Mouse (Mus musculus) layer of hippocampus, postnatal 36 days (tissue): ENCODE data around the gene Cdkal1. TPM values are rescaled to one million over a fixed set of nuclear protein-coding genes. Genes with fewer than 3 reads are reported as not detected.

Source experiments
- DNase-seq, 2 experiments: peaks; one replicate each; pipeline ENCODE4 v3.0.0; 2022
- total RNA-seq, 2 experiments: library from RNA; stranded (reverse); gene quantifications; 2 replicates each; pipeline ENCODE4 v1.2.3; 2021

Gene Cdkal1
- total RNA-seq, 2 experiments from 2014 or later, result 22.7 to 29.0 TPM

DNA sequence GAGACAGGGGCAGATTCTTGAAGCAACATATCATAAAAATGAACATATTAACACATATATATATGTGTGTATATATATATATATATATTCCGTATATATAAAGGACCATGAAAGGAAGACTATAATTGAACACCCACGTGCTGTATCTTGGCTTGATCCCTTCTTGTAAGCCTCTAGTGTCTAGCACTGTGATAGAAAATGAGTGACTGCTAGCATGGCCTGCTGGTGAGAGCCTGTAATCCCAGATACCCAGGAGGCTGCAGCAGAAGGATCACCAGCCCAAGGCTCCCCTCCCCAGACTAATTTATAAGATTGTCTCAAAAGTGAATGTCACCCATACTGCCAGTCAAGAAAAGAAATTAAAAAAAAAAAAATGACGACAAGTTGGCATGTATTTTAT lies 158.2 kb downstream of the Cdkal1 start:
- no peak for DNase-seq

DNA sequence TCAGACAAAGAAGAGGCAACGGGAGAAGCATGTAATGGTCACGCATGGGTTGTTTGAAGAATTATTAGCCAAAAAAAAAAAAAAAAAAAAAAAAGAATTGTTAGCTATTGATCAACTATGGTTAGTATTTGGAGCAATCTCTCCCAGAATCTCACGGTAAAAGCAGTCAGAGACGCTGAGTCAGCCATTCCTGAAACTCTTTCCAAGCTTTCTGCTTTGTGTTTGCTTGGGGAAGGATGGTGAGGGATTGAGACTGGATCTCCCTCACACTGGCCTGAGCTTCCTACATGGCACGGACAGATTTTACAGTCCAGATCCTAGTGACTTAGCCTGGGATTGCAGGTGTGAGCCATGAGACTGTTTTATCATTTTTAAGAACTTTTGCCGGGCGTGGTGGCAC lies 164.7 kb downstream of the Cdkal1 start:
- no peak for DNase-seq

DNA sequence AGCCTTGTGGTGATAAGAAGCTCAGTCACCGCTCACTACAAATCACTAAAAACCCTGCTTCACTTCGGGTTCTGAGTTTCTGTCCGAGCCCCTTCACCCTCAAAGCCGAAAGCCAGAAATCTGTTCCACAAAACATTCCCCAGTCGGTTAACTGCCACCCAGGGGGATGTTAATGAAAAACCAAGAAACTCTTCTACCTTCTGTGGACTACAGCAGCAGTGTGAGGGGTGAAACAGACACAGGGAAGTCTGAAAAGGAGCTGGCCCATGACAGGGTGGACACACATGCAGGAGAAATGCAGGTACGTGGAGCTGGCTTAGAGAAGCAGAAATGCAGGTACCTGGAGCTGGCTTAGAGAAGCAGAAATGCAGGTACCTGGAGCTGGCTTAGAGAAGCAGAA lies 166.6 kb downstream of the Cdkal1 start:
- DNase-seq, result no peak

DNA sequence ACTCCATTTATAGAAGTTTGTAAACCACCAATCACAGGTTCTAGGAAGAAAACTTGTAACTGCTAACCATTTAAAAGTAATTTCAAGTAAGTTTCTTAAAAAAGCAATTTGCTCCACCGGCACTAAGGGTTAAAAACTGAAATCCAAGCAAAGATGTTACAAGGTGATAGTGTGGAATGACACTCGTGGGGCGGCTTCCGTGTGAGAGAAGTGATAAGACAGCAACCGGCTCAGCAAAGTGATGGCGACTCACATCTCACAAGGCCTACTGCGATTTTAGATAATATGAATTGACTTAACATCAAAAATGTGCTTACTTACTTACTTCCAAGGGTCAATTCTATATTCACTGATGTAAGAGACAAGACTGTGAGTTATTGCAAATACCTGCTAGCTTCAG lies 167.6 kb downstream of the Cdkal1 start:
- DNase-seq, result no peak

DNA sequence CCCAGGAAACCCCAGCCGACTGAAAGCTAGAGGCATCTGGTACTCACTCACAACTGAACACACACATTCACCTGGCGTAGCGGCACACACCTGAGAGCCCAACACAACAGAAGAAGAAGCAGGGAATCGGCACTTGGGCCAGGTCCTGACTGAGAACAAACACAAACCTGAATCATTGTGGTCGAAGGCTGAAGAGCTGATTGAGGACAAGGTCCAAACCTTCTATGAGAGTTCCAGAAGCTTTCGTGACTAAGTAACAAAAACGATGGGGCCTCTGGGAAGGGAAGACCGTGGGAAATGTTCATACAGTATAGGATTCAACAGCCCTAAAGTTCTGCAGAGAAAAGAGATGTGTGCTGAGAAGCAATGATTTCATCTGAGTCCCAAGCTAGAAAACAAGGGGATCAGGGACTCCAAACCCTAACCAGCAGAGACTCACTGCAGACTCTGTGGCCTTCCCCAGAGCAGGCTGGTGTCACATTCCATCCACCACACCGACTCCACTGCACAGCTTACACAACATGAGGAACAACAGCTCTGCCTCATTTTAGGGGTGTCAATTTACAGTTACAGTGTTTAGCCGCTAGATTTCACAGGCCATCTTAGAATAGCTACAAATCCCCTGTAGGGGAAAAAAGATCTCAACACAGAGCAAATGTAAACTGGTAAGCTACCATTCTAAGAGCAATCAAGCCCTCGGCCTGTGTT lies 175.8 kb downstream of the Cdkal1 start:
- no peak for DNase-seq

DNA sequence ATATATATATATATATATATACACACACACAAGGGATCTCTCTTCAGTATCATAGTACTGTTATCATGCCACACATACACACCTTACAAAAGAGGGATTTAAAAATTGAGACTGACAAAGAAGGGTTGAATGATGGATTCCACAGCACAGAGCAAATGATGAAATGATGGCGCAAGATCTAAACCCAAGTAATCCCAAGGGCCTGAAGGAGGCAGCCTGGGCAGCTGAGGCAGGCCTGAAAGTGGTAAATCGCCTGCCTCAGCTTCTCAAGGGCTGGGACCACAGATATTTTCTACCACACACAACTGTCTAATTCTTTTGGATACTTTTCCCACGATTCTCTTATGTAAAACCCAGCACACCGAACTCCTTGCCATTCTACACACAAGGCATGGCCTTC lies 177.9 kb downstream of the Cdkal1 start:
- no peak for DNase-seq

DNA sequence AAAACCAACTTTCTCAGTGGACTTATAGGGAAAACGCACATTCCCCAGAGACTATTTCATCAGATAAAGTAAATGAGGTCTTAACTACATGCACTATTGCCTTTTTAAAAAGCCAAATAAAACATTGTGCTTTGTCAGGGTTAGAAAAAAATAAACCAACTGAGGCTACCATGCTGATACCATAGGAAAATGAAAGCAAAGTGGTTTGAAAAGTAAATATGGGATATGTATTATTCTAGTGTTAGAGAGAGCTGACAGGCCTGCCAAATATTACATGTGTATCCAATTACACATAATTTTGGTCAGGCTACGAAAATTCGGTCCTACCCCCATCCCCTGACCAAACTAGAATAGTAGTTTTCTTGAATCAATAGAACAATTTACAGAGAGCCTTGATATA lies 184.8 kb downstream of the Cdkal1 start:
- DNase-seq, result no peak

DNA sequence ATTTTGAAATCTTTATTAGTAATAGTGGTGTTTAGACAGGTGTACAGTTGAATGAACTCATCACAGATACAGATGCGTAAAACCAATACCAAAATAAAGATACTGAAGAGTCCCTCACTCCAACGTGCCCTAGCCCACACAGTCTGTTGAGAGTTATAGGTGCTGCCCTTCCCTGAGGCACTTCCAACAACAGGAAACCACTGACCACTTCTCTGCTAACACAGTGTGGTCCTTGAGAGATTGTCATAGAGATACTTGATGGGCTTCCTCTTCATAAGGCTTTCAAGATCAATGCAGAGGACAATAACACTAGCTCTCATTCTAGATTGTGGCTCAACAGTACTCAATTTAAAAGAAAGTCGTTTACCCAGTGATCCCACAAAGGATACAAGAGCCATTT lies 191.6 kb downstream of the Cdkal1 start:
- DNase-seq, result no peak

DNA sequence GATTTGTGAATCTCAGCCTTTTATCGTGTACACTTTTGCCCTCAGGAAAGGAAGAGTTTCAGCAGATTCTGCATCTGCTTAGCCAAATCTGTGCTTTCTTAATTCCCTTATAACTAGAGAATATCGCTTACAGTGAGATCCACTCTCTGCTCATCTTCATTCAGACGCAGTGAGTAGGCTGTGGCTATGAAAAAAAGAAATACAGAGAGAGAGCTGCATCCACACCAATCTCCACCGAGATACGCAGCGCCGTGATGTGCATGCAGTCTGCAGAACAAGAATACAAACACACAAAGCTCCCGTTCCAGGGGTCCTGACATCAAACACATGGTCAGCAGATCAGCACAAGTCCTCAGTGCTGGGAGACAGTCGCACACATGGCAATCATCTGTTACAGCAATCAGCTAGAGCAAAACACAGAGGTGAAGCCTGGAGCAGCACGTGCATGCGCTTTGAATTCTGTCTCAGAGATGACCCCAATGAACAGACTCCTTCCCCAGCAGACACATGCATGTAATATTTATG lies 199.6 kb downstream of the Cdkal1 start:
- no peak for DNase-seq

DNA sequence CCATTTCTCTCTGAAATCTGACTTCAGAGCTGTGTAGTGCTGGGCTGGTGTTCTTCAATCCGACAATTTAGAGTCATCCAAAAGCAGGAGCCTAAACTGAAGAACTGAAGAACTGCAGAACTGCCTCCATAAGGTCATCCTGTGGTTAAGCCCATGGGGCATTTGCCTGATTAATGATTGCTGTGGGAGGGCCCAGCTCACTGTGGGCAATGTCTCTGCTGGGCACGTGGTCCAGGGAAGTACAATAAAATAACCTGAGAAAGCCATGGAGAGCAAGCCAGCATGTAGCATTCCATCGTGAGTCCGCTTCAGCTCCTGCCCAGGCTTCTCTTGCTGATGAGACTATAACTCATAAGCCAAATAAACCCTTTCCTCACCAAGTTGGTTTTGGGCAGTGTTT lies 202.1 kb downstream of the Cdkal1 start:
- no peak for DNase-seq

DNA sequence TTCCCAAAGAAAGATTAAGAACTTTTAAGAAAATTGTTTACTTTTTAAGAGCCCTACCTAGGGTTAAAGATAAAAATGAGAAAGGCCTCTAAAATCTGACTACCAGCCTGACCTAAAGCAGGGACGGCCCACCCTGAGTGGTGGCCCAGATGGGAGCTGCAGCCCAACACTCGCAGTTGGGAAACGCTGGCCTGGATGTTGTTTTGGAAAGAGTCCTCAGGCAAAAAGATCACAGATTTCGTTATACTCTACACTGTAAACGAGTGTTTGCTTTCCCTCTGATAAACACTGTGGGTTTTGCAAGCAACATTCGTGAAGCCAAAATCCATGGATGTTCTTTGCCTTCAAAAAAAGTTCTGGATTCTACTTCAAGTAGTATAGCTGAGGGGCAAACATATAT lies 202.7 kb downstream of the Cdkal1 start:
- DNase-seq, result no peak

DNA sequence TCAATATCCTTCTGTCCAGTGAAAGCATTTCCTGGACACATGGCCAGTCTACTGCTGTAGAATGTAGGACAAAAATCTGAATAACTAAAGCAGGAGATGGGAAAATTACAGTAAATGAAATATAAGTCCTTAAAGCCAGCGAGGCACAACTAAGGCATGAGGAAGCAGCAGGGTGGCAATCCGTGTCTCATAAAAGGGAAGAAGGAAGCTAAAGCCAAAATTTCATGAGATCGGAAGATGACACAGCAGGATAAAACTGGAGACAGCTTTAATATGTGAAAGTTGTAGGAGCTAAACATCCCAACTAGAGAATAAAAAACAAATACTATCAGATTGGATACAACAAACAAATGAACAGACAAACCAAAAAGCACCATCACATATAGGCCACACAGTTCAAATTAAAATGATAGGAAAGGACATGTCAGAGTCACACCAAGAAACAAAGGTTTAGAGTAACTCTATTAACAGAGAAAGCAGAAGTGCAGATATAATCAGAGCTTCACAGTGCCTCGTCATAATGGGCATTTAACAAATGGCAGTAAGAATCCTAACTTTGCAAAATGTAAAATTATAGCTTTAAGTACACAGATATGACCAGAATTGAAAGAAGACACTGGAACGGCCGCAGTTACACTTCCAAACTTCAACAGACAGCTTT lies 204.8 kb downstream of the Cdkal1 start:
- DNase-seq, result no peak

DNA sequence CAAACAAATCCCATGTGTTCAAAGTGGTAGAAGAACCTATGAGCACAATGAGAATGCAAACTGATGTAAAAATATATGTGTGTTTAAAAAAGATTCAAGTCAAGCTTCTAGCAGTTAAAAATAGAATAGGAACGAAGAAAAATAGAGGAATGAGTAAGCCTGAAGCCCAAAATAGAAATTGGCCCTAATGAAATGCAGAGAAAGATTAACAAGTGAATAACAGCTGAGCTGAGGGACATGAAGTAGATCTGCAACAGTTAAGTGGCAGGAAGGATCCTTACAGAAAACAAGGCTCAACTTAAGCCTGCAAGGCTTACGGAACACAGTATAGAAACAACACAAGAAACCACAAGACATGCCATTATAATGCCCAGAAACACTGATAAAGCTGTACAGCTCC lies 205.9 kb downstream of the Cdkal1 start:
- no peak for DNase-seq

DNA sequence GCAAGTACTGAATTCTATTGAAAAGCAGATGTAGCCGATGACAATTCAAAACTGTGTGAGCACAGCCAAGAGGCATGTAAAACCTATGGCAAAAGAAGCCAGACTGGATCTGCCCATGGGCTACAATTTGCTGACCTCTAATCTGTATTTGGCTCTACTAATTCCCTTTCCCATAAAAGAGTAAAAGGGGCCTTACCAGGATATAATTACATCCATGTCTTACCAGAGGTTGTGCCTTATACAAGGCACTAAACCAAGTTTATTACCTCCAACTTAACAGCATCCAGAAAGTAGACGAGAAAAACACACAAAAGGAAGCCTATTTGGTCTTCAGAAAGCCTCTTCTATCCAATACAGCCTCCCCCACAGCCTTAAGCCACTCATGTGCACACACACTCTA lies 213.2 kb downstream of the Cdkal1 start:
- no peak for DNase-seq

DNA sequence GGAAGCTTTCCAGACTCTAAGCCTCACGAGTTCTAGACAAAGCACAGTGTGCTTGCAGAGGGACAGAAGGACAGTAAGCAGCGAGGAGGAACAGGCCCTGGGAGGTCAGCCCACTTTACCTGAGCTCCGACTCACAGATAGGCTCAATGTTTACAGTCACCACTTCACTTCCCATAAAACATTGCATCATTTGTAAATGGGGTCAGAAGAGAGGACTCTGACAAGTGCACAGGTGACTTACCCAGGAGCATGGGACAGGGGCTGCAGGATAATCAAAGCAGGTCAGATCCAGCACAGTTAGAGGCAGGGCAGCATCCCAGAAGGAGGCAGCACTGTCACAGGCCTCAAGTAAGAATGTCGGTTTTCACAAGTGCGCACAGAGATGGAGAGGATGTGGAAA lies 214.3 kb downstream of the Cdkal1 start:
- DNase-seq, result no peak

DNA sequence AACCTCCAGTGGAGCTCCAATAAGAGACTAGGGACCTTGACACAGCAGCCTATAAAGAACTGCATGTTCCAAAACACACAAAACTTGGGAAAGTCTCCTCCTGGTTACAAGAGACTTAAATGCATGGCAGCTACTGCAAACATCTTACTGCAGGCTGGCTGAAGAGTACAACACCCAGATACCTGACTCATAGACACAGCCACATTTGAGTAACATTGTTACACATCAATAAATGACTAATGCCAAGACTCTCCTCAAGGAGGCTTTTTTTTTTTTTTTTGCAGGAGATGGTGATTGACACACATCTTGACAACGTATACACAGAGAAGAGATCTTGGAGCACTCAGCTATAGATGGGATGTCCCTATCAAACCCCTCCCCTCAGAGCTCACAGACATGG lies 215.3 kb downstream of the Cdkal1 start:
- DNase-seq, result no peak

DNA sequence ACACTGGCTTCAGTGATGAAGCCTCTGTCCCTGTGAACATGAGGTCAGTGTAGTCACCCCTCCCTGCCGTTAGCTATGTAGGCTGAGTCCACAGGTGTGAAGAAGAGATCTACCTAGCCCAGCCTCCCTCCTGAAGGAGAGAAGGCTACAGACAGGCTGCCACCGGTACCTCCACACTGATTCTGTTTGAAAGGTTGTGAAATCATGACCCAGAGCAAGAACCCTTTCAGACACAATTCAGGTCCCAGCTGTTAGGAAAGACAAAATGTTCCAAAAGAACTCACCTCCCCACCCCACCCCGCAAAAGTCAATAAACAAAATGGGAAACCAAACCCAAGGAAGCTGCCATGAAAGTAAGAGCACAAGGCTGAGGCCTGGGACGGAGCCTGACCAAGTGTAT lies 217.2 kb downstream of the Cdkal1 start:
- no peak for DNase-seq

DNA sequence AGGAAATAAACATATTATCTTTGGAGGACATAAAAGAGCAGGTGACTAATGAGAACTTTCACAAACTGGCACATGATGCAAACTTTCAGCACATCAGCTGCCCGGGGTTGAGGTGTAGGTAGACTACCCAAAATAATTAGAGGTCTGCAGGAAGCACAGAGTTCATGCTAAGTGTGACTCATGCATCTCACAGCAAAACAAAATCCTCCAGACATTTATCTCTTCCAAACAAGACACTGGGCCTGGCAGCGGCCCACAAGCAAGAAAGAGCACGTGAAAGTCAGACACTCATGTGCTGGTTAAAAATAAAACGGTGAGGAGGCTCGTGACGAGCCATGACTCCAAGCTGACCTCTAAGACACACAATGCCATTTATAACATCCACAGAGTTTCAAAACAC lies 217.7 kb downstream of the Cdkal1 start:
- DNase-seq, result no peak

DNA sequence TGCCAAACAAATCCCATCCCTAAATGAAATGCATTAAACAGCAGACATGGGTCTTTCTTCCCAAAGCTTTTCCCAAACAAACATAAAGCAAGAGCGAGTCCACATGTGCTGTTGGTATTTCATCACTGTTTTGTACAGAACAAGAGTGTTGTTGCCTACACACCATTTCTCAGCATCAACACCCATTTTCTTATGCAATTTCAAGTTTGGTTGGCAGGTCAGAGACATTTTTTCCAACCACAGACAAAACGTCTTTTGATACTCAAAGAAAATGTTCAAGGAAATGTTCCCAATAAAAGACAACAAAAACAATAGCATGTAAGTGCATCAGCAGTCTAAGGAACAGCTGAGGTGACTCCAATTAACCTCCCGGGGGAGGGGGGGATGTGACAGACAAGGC lies 219.9 kb downstream of the Cdkal1 start:
- no peak for DNase-seq

DNA sequence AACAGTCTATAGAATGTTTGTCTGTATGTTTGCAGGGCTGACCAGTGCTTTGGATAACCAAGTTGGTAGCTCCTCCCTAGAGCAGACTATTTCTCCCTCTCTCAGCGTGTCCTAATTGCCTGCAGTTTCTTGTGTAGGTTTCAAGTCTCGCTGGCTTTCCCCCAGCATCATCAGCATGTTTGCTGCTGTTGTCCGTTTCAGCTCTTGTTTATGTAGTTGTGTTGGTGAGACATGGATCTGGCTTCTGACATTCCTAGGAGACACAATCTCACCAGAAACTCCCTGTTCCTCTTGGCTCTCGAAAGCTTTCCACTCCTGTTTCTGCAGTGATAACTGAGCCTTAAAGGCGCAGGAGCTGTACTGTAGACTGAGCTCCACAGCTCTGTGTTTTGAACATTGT lies 224.1 kb downstream of the Cdkal1 start:
- DNase-seq, result no peak

DNA sequence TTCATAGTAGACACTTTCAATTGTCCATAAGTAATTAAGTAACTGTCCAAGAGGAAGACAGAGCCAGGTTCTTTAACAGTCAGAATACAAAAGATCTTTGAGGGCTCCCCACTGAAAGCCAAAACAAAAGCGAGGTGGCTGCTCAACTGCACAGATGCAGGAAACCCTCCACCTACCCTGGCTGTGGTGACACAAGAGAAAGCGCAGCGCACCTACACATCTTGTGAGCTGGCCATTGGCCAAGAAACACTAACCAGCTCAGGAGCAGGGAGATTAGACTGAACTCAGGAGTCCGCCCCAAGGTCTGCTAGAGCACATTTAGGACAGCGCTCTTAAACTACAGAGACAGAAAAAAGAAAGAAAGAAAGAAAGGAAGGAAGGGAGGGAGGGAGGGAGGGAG lies 226.9 kb downstream of the Cdkal1 start:
- DNase-seq, result no peak

DNA sequence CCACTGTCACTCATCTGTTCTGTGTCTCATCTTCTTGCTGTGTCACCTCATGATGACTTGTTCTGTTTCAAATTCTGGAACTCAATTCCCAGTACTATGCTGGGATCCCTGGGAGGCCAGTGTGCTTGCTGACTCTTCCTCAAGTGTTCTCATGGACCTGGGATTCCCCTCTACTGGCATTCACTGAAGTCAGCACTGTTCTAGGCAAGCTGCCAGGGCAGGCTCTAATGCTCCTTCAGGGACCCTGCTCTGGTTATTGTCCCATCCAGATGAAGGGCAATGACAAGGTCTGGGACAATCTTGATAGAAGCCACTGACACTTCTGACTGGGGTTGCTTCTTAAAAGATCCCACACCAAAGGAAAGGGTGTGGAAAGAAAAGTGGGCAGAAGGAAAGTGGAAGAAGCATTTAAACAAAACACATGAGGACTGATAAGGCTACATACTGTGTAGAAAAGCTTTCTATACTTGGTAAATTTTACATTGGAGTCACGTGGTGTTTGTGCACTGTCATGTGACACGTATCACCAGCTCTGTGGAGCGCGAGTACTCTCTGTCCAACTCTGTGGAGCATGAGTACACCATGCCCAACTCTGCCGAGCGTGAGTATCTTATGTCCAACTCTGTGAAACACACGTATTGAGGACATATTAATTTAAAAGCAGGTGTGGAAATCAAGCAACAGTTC lies 227.9 kb downstream of the Cdkal1 start:
- DNase-seq, result no peak

DNA sequence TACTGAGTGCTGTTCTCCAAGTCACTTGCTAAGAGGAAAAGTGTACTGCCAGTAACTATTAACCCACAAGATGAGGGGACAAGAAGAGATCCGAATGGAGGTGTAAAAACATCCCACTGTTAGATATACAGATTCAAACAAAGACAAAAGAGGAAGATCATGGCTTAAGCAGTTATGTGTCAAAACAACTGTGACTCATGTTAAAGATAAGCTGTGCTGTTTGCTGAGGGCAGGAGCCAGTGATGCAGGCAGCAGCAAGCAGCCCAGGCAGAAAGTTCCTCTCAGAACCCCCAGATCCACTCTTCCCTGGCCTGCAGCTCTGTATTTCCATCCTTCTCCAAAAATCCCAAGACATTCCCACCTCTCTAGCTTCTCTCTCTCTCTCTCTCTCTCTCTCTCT lies 230.5 kb downstream of the Cdkal1 start:
- DNase-seq, result no peak
